Mouse (Mus musculus): ENCODE data around the gene Asf1b.

DNA sequence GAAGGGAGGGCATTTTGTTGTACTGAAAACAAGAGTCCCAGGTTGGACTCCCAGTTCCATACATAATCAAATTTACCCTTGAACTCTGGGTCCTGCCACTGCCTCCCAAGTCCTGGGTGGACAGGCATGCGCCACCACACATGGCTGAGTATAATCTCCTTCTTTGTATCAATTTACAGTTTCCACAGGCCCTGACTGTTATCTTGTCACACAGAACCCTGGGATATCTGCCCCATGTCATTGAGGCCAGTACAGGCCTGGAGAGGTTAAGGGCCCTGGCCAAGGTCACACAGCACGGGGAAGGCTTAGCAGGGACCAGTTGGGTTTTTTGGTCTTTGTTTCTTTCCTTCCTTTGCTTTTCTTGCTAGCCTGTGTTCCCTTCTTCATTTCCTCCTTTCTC lies 37.2 kb downstream of the Asf1b start:
- TF ChIP-seq CTCF (IDR thresholded peaks at IDR 0.05; ENCODE audit: borderline replicate concordance, extremely low read depth, insufficient read depth, insufficient read length) (no peak), POLR2A (IDR thresholded peaks at IDR 0.05; ENCODE audit: borderline replicate concordance, extremely low read depth, insufficient read depth, insufficient read length, poor library complexity, severe bottlenecking) (no peak)

All from brain, embryonic 14.5 days (tissue).